Mouse (Mus musculus) intestine, embryonic 15.5 days (tissue): ENCODE measurements around the gene Slain2. TPM values are rescaled to one million over a fixed set of nuclear protein-coding genes. Genes with fewer than 3 reads are reported as not detected.
"Not testable (repeated sequence)": the region's sequence is repeated elsewhere in the genome, so short reads cannot be mapped to it uniquely, and the experiment has no call there.

Source experiments
- ATAC-seq: fragments of 200-750 bp; cut with Nextera tagmentation; 2 replicates; pipeline ENCODE4 v1.8.0; 2017; ENCODE audit warnings: moderate TSS enrichment, moderate library complexity
- H3K27ac ChIP-seq: fragments of 300-500 bp; sonication (generic); 2 replicates; pipeline ENCODE4 v1.5.1; 2015; ENCODE audit warnings: mild to moderate bottlenecking, inconsistent platforms
- H3K27me3 ChIP-seq: fragments of 300-500 bp; sonication (generic); replicated peaks from 2 replicates; pipeline ENCODE4 v1.6.1; 2015; ENCODE audit warnings: inconsistent platforms
- H3K36me3 ChIP-seq: fragments of 300-500 bp; sonication (generic); 2 replicates; pipeline ENCODE4 v1.6.1; 2015; ENCODE audit warnings: inconsistent platforms
- H3K4me1 ChIP-seq: fragments of 300-500 bp; sonication (generic); replicated peaks from 2 replicates; pipeline ENCODE4 v1.6.1; 2015; ENCODE audit warnings: inconsistent platforms
- H3K4me2 ChIP-seq: fragments of 300-500 bp; sonication (generic); replicated peaks from 2 replicates; pipeline ENCODE4 v1.6.1; 2015; ENCODE audit warnings: mild to moderate bottlenecking, inconsistent platforms
- H3K4me3 ChIP-seq: fragments of 300-500 bp; sonication (generic); replicated peaks from 2 replicates; pipeline ENCODE4 v1.5.1; 2015; ENCODE audit warnings: inconsistent platforms
- H3K9ac ChIP-seq: fragments of 300-500 bp; sonication (generic); 2 replicates; pipeline ENCODE4 v1.6.1; 2015; ENCODE audit warnings: inconsistent platforms
- H3K9me3 ChIP-seq: fragments of 300-500 bp; sonication (generic); 2 replicates; pipeline ENCODE4 v1.6.1; 2016; ENCODE audit warnings: inconsistent platforms
- WGBS: fragments of 180-500 bp; shearing (Covaris S2); methylation state at CpG from one replicate; pipeline ENCODE4 v1.1.7; 2015; 5-methylcytosine and 5-hydroxymethylcytosine counted together
- polyA plus RNA-seq: library from polyadenylated mRNA; unstranded; fragments of >200 nt; fragmentation: Nextera tagmentation; extraction: Ambion mirVana; gene quantifications from 2 replicates; pipeline ENCODE4 v1.2.1, GENCODE M21; 2015

The Slain2 gene
- polyA plus RNA-seq, 1 experiment from 2014 or later: 12.9 TPM

- Histone ChIP-seq H3K9me3 (no peaks in the 10 kb centered on the region), H3K4me3 (no peak overlapping the region), H3K36me3 (0 out of 2 replicates have a peak, but pooled peaks cover 3% of the 10 kb centered on the region), H3K4me2 (no peak overlapping the region), H3K27me3 (no peaks in the 10 kb centered on the region), H3K9ac (no peak overlapping the region), H3K4me1 (0 out of 2 replicates have a peak, but pooled peaks cover 6% of the 10 kb centered on the region), H3K27ac (0 out of 2 replicates have a peak overlapping the region, but pooled peaks have one; percentile 27)
- WGBS: 69% methylated on average over 5 of the region's 5 CpGs
- ATAC-seq: peak; percentile 41; the same call in 1 of the 2 replicates
Measured at GRCm38 (mm10) chr5:72972934-72973333, 58.8 kb downstream of the Slain2 start.

DNA sequence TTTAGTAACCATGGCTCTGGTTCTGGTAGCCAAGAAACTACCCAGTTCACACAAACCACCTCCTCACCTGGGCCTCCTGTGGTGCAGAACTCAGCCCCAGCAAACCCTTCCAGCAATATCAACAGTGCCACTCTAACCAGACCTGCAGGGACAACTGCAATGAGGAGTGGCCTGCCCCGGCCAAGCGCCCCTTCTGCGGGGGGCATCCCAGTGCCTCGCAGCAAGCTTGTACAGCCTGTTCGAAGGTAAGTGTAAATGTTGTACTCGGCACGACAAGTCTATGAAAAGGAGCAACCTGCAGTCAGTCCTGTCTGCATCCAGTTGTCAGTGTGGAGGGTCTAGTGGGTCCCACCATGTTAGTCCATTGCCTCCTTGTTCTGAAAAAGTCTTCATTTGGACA lies 60.5 kb downstream of the Slain2 start, which contains the start of gene Gm10135:
Gene Gm10135 (minus strand): TSS at position 101 of the 400 bp plus-strand sequence.
- WGBS: 96% methylated on average over 7 of the region's 7 CpGs
- H3K36me3 ChIP-seq: no peaks in the 10 kb centered on the region
- H3K9ac ChIP-seq: no peak within 1 kb of the TSS
- no peak within 1 kb of the TSS for H3K27ac ChIP-seq
- H3K9me3 ChIP-seq: no peaks in the 10 kb centered on the region
- no peak within 1 kb of the TSS for H3K4me3 ChIP-seq
- no peaks in the 10 kb centered on the region for H3K27me3 ChIP-seq
- H3K4me1 ChIP-seq: 0 out of 2 replicates have a peak, but pooled peaks cover 6% of the 10 kb centered on the region
- H3K4me2 ChIP-seq: no peak within 1 kb of the TSS
- ATAC-seq: no peak

DNA sequence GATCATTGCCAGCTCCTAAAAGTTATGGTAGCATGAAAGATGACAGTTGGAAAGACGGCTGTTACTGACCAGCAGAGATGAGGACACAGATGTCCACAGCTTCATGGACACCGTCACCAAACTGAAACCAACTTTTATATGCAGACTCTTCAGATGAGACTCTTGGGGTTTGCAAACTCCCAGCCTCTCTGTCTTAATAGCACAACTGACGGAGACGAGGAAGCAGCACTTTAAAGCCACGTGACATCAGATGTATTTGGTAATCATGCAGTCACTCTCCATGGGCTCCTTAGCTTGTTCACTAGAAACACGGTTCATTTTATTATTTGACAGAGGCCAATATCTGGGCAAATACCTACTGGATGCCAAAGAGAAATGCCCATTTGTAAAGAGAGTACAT lies 61.9 kb downstream of the Slain2 start:
- H3K9ac ChIP-seq: no peak overlapping the region

DNA sequence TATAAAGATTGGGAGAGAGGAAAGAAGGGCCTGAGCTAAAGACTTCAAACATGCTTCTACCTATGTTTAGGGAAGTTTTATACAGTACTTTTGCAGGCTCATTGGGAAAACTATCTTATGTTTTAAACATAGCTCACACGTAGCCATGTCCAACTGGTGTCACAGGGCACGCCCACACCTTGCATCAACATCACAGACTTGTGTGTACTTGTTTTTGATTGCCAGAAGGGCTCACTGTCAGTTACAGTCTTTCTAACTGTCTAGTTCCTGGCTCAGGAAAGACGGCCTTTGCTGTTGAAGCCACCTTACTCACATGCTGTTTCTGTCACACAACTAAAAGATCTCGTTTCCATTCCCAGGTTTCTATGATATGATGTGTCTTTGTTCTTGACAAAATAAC lies 62.4 kb downstream of the Slain2 start:
- Histone ChIP-seq H3K9me3 (no peaks in the 10 kb centered on the region), H3K4me1 (0 out of 2 replicates have a peak, but pooled peaks cover 6% of the 10 kb centered on the region), H3K4me2 (no peak overlapping the region), H3K27ac (no peak overlapping the region), H3K27me3 (no peaks in the 10 kb centered on the region), H3K9ac (no peak overlapping the region), H3K4me3 (no peak overlapping the region), H3K36me3 (no peaks in the 10 kb centered on the region)
- WGBS: 83% methylated on average over 4 of the region's 4 CpGs
- ATAC-seq: no peak

More for the DNA sequence above, 61.9 kb downstream of the Slain2 start:
- no peak for ATAC-seq
- H3K4me1 ChIP-seq: 0 out of 2 replicates have a peak, but pooled peaks cover 6% of the 10 kb centered on the region
- H3K27ac ChIP-seq: no peak overlapping the region
- WGBS: 89% methylated on average over 6 of the region's 6 CpGs
- no peaks in the 10 kb centered on the region for H3K27me3 ChIP-seq
- no peaks in the 10 kb centered on the region for H3K36me3 ChIP-seq
- H3K9me3 ChIP-seq: no peaks in the 10 kb centered on the region
- H3K4me3 ChIP-seq: no peak overlapping the region
- H3K4me2 ChIP-seq: no peak overlapping the region

DNA sequence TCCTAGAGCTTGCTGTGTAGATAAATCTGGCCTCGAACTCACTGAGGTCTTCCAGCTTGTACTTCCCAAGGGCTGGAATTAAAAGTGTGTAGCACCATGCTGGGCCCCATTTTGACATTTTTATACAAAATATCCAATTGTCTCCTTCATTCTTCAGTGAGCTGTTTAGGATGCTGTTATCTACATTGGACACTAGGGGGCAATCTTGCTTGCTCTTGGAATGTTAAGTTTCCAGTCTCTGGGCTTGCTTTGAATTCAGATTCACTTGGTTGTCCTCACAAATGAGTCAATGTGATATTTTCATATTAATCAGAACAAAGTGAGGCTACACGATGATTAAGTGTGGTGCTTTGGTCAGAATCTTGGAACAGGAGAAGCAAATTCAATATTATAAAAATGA lies 70.0 kb downstream of the Slain2 start:
- H3K4me1 ChIP-seq: no peaks in the 10 kb centered on the region
- ATAC-seq: no peak
- no peak overlapping the region for H3K4me2 ChIP-seq
- no peaks in the 10 kb centered on the region for H3K27me3 ChIP-seq
- 10% methylated on average over 2 of the region's 2 CpGs for WGBS
- no peak overlapping the region for H3K9ac ChIP-seq
- no peak overlapping the region for H3K4me3 ChIP-seq
- H3K9me3 ChIP-seq: no peaks in the 10 kb centered on the region
- H3K27ac ChIP-seq: no peak overlapping the region
- no peaks in the 10 kb centered on the region for H3K36me3 ChIP-seq

GRCm38 (mm10) chr5:72987786-72988185 lies 73.7 kb downstream of the Slain2 start:
- Histone ChIP-seq H3K36me3 (no peaks in the 10 kb centered on the region), H3K9me3 (no peaks in the 10 kb centered on the region), H3K4me2 (no peak overlapping the region), H3K4me3 (no peak overlapping the region), H3K27ac (no peak overlapping the region), H3K27me3 (no peaks in the 10 kb centered on the region), H3K4me1 (no peaks in the 10 kb centered on the region), H3K9ac (no peak overlapping the region)
- no peak for ATAC-seq
- 59% methylated on average over 7 of the region's 7 CpGs for WGBS

GRCm38 (mm10) chr5:72989756-72990155 lies 75.7 kb downstream of the Slain2 start:
- WGBS: 71% methylated on average over 8 of the region's 8 CpGs

GRCm38 (mm10) chr5:72992474-72992873 lies 78.4 kb downstream of the Slain2 start:
- 93% methylated on average over 1 of the region's 1 CpGs for WGBS
- Histone ChIP-seq H3K4me1 (no peaks in the 10 kb centered on the region), H3K9ac (no peak overlapping the region), H3K4me3 (no peak overlapping the region), H3K27me3 (no peaks in the 10 kb centered on the region), H3K9me3 (no peaks in the 10 kb centered on the region), H3K27ac (no peak overlapping the region), H3K36me3 (no peaks in the 10 kb centered on the region), H3K4me2 (no peak overlapping the region)
- ATAC-seq: no peak

More at GRCm38 (mm10) chr5:72989756-72990155, 75.7 kb downstream of the Slain2 start:
- H3K27ac ChIP-seq: no peak overlapping the region
- H3K4me3 ChIP-seq: no peak overlapping the region
- no peaks in the 10 kb centered on the region for H3K9me3 ChIP-seq
- H3K27me3 ChIP-seq: no peaks in the 10 kb centered on the region
- no peaks in the 10 kb centered on the region for H3K36me3 ChIP-seq
- H3K4me2 ChIP-seq: no peak overlapping the region
- ATAC-seq: no peak
- H3K4me1 ChIP-seq: no peaks in the 10 kb centered on the region
- H3K9ac ChIP-seq: no peak overlapping the region

DNA sequence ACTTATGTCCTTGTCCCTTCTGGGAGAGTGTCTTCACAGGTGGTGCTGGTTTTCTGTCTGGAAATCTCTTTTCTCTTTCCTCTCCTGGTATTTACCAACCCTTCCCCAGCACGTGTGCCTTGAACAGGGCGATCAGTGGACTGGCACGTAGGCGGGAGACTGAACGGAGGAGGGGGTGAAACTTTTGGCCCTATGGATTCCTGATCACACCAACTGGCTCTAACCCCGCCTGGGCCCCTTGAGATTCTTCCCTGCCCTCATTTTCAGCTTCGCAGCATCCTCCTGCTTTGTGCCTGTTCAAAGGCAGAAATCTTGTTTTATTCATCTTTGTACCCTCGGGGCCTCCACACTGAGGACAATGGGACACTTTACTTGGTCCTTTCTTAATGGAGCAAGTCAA lies 80.3 kb downstream of the Slain2 start:
- no peak for ATAC-seq

GRCm38 (mm10) chr5:72994928-72995327 lies 80.8 kb downstream of the Slain2 start:
- ATAC-seq: no peak
- no peaks in the 10 kb centered on the region for H3K9me3 ChIP-seq
- 68% methylated on average over 2 of the region's 2 CpGs for WGBS

More for the DNA sequence above, 80.3 kb downstream of the Slain2 start:
- Histone ChIP-seq H3K4me1 (no peaks in the 10 kb centered on the region), H3K27ac (no peak overlapping the region), H3K9ac (no peak overlapping the region), H3K4me3 (no peak overlapping the region), H3K9me3 (no peaks in the 10 kb centered on the region), H3K27me3 (no peaks in the 10 kb centered on the region), H3K36me3 (no peaks in the 10 kb centered on the region), H3K4me2 (no peak overlapping the region)
- WGBS: 74% methylated on average over 8 of the region's 8 CpGs

DNA sequence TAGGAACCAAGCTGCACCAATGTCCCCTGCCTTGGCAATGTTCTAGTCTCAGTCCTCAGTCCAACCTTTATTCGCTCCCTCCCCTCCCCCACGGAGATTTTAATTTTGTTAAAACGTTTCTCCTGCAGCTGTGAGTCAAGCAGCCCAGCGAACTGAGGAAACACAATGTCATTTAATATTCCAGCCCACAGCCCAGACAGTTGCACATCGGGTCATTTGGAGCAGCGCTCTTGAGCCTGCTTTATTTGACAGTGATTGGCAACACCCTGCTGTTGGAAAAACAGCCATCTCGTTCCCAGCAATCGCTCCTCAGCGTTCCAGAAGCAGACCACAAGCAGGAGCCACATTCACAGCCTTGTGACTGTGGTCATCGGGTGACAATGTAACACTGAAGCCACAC lies 81.3 kb downstream of the Slain2 start:
- 60% methylated on average over 10 of the region's 10 CpGs for WGBS
- no peaks in the 10 kb centered on the region for H3K4me1 ChIP-seq
- H3K27ac ChIP-seq: no peak overlapping the region
- H3K36me3 ChIP-seq: no peaks in the 10 kb centered on the region
- no peaks in the 10 kb centered on the region for H3K27me3 ChIP-seq
- H3K4me2 ChIP-seq: no peak overlapping the region
- no peaks in the 10 kb centered on the region for H3K9me3 ChIP-seq
- H3K4me3 ChIP-seq: no peak overlapping the region
- no peak overlapping the region for H3K9ac ChIP-seq
- no peak; the same call in 1 of the 2 replicates for ATAC-seq

More at GRCm38 (mm10) chr5:72994928-72995327, 80.8 kb downstream of the Slain2 start:
- Histone ChIP-seq H3K9ac (no peak overlapping the region), H3K27ac (no peak overlapping the region), H3K27me3 (no peaks in the 10 kb centered on the region), H3K4me1 (no peaks in the 10 kb centered on the region), H3K4me3 (no peak overlapping the region), H3K36me3 (no peaks in the 10 kb centered on the region), H3K4me2 (no peak overlapping the region)

GRCm38 (mm10) chr5:72998546-72998945 lies 84.4 kb downstream of the Slain2 start:
- ATAC-seq, H3K27ac ChIP-seq, H3K4me2 ChIP-seq, H3K36me3 ChIP-seq, H3K4me1 ChIP-seq, H3K9me3 ChIP-seq, H3K4me3 ChIP-seq, H3K9ac ChIP-seq, H3K27me3 ChIP-seq: not testable (repeated sequence)
- 71% methylated on average over 1 of the region's 1 CpGs for WGBS

DNA sequence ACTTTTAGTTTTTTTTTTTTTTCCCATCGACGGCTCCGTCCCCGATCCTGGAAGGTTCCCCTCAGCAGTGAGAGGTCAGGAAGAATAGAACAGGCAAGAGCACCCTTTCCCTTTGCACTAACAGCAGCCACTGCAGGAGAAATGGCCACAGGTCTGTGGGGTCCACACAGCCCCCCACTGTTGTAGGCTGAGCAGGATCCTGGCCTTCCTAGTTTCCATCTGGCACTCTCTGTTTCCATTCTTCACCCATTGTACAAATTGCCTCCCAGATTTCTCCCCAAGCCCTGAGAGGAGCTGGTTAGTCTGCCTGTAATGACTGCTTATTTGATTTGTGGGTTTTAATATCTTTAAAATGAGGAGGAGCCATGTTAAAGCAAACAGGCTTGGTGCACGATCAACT lies 89.9 kb downstream of the Slain2 start:
- Histone ChIP-seq H3K27me3 (peaks cover 13% of the 10 kb centered on the region), H3K4me3 (no peak overlapping the region), H3K9ac (no peak overlapping the region), H3K27ac (no peak overlapping the region), H3K9me3 (no peaks in the 10 kb centered on the region), H3K4me2 (no peak overlapping the region), H3K4me1 (peaks cover 7% of the 10 kb centered on the region), H3K36me3 (no peaks in the 10 kb centered on the region)
- WGBS: 82% methylated on average over 5 of the region's 5 CpGs
- ATAC-seq: no peak
